Mouse (Mus musculus) lung, embryonic 16.5 days (tissue): ENCODE data around the gene Ppp2r1b. TPM values are rescaled to one million over a fixed set of nuclear protein-coding genes. Genes with fewer than 3 reads are reported as not detected.

Source experiments
- ATAC-seq: fragments of 200-750 bp; cut with Nextera tagmentation; 2 replicates; pipeline ENCODE4 v1.8.0; 2017; ENCODE audit warnings: low read depth, mild to moderate bottlenecking, moderate library complexity
- H3K27ac ChIP-seq: fragments of 300-500 bp; sonication (generic); 2 replicates; pipeline ENCODE4 v1.5.1; 2014; ENCODE audit warnings: mild to moderate bottlenecking, control low read depth, low read length
- H3K27me3 ChIP-seq: fragments of 300-500 bp; sonication (generic); 2 replicates; pipeline ENCODE4 v1.6.1; 2014; ENCODE audit warnings: low read depth, low read length, mixed read lengths; ENCODE audit not compliant: control insufficient read depth, insufficient read depth
- H3K36me3 ChIP-seq: fragments of 300-500 bp; sonication (generic); 2 replicates; pipeline ENCODE4 v1.6.1; 2014; ENCODE audit warnings: low read length; ENCODE audit not compliant: control insufficient read depth, insufficient read depth
- H3K4me1 ChIP-seq: fragments of 300-500 bp; sonication (generic); replicated peaks from 2 replicates; pipeline ENCODE4 v1.6.1; 2014; ENCODE audit warnings: low read length, mixed read lengths; ENCODE audit not compliant: control insufficient read depth, insufficient read depth
- H3K4me2 ChIP-seq: fragments of 300-500 bp; sonication (generic); 2 replicates; pipeline ENCODE4 v1.6.1; 2014; ENCODE audit warnings: low read depth, low read length, control low read depth
- H3K4me3 ChIP-seq: fragments of 300-500 bp; sonication (generic); 2 replicates; pipeline ENCODE4 v1.5.1; 2014; ENCODE audit warnings: mild to moderate bottlenecking, low read length, control low read depth
- H3K9ac ChIP-seq: fragments of 300-500 bp; sonication (generic); 2 replicates; pipeline ENCODE4 v1.6.1; 2014; ENCODE audit warnings: low read length, control low read depth
- H3K9me3 ChIP-seq: fragments of 300-500 bp; sonication (generic); 2 replicates; pipeline ENCODE4 v1.6.1; 2016; ENCODE audit warnings: low read length; ENCODE audit not compliant: control insufficient read depth
- WGBS: fragments of 180-500 bp; shearing (Covaris S2); extraction: QIAGEN DNeasy Blood & Tissue Kit; methylation state at CpG from one replicate; pipeline ENCODE4 v1.1.7; 2014; 5-methylcytosine and 5-hydroxymethylcytosine counted together
- polyA plus RNA-seq: library from polyadenylated mRNA; unstranded; fragments of >200 nt; fragmentation: Nextera tagmentation; extraction: Ambion mirVana; gene quantifications from 2 replicates; pipeline ENCODE4 v1.2.1, GENCODE M21; 2015

The Ppp2r1b gene
- polyA plus RNA-seq, 1 experiment from 2014 or later = 60.3 TPM

DNA sequence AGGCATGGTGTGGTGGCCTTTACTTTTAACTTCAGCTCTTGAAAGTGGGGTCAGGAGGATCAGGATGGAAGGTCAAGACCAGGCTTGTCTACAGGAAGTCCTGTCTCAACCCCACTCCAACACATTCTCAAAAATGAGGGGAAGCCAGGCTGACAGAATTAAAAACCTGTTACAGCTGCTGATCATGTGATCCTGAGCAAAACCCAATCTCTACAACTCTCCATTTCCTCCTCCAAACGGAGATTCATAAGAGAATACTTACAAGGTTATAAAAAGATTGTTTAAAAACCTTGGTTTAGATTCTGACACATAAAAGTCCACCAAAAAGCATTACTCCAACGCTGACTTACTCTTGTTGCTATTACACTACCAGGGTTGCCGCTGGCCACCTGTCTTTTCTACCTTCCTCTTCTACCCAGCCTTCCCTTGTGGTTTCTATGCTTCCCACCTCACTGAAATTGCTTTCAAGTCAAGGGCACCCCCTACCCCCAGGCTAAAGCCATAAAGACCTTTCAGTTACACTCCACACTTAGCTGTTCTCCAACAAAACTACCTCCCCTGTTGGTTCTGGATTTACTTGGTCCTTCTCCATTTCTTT lies 96.8 kb downstream of the Ppp2r1b start:
- Histone ChIP-seq H3K4me3 (no peak overlapping the region), H3K9ac (no peak overlapping the region), H3K36me3 (no peaks in the 10 kb centered on the region), H3K27me3 (no peaks in the 10 kb centered on the region), H3K27ac (no peak overlapping the region), H3K9me3 (no peaks in the 10 kb centered on the region), H3K4me2 (no peak overlapping the region), H3K4me1 (no peaks in the 10 kb centered on the region)
- no peak for ATAC-seq
- 79% methylated on average over 3 of the region's 3 CpGs for WGBS

DNA sequence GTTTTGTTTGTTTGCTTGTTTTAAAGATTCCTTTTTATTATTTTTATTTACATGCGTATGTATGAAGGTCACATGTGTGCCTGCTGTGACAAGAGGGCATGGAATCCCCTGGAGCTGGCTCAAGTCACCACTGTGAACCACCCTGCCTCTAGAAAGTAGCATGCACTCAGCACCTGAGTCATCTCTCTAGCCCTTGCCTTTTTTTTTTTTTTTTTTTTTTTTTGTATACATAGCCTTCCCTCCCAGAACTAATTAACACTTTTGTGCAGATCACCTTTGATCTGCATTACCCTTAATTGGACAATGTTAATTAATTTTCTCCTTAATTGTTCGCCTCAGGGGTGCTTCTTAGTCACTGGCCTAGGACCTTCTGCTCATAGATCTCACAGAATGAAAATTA lies 97.6 kb downstream of the Ppp2r1b start:
- Histone ChIP-seq H3K36me3 (no peaks in the 10 kb centered on the region), H3K27ac (no peak overlapping the region), H3K27me3 (no peaks in the 10 kb centered on the region), H3K4me2 (no peak overlapping the region), H3K4me3 (no peak overlapping the region), H3K9ac (no peak overlapping the region), H3K4me1 (no peaks in the 10 kb centered on the region), H3K9me3 (no peaks in the 10 kb centered on the region)
- no peak for ATAC-seq
- WGBS = 95% methylated on average over 2 of the region's 2 CpGs

Other genes with a start within 250 kb of the Ppp2r1b start
- 298 and 304 TPM in 2 replicates for gene Sdhd, start 241.5 kb upstream of the Ppp2r1b start, polyA plus RNA-seq
- 193 and 194 TPM in 2 replicates for gene Timm8b, start 241.4 kb upstream of the Ppp2r1b start, polyA plus RNA-seq
- gene Pih1d2, start 228.0 kb upstream of the Ppp2r1b start, polyA plus RNA-seq = 8.7 and 9.6 TPM in 2 replicates
- 21.0 and 22.0 TPM in 2 replicates for gene Nkapd1, start 227.8 kb upstream of the Ppp2r1b start, polyA plus RNA-seq
- gene Dlat, start 185.5 kb upstream of the Ppp2r1b start, polyA plus RNA-seq = 40.5 and 43.6 TPM in 2 replicates
- 6.9 and 8.1 TPM in 2 replicates for gene Dixdc1, start 105.8 kb upstream of the Ppp2r1b start, polyA plus RNA-seq
- gene 2310030G06Rik, start 98.8 kb upstream of the Ppp2r1b start, polyA plus RNA-seq = 14.9 and 18.5 TPM in 2 replicates
- gene Cryab, start 94.0 kb upstream of the Ppp2r1b start, polyA plus RNA-seq = 173 and 174 TPM in 2 replicates
- gene Hspb2, start 92.9 kb upstream of the Ppp2r1b start, polyA plus RNA-seq = 21.1 and 26.2 TPM in 2 replicates
- 13.8 and 15.0 TPM in 2 replicates for gene Fdxacb1, start 77.1 kb upstream of the Ppp2r1b start, polyA plus RNA-seq
- gene Alg9, start 70.3 kb upstream of the Ppp2r1b start, polyA plus RNA-seq = 35.0 and 39.0 TPM in 2 replicates
- gene 1110032A03Rik, start 69.8 kb upstream of the Ppp2r1b start, polyA plus RNA-seq = 46.3 and 51.8 TPM in 2 replicates
- gene Sik2, start 163.8 kb downstream of the Ppp2r1b start, polyA plus RNA-seq = 16.7 and 19.7 TPM in 2 replicates
- 0.28 and 0.34 TPM in 2 replicates for gene Btg4, start 215.6 kb downstream of the Ppp2r1b start, polyA plus RNA-seq
- 7.2 and 7.7 TPM in 2 replicates for gene Layn, start 231.8 kb downstream of the Ppp2r1b start, polyA plus RNA-seq